Mouse (Mus musculus) kidney, embryonic 14.5 days (tissue): ENCODE measurements at regions not wholly inside any gene's neighbourhood (a gene's known extent, or its start where the extent isn't known, plus 50 kb on each side); places are given as distances from the start of the nearest gene placed in this dataset.

Source experiments
- ATAC-seq: fragments of 200-750 bp; cut with Nextera tagmentation; 2 replicates; pipeline ENCODE4 v1.8.0; 2017; ENCODE audit warnings: moderate number of reproducible peaks, mild to moderate bottlenecking, moderate TSS enrichment, moderate library complexity; ENCODE audit not compliant: low FRiP score, low TSS enrichment
- H3K27ac ChIP-seq: fragments of 300-500 bp; sonication (generic); 2 replicates; pipeline ENCODE4 v1.5.1; 2014; ENCODE audit warnings: low read depth, mild to moderate bottlenecking, low read length, moderate library complexity, mixed read lengths
- H3K27me3 ChIP-seq: fragments of 300-500 bp; sonication (generic); 2 replicates; pipeline ENCODE4 v1.6.1; 2014; ENCODE audit warnings: mild to moderate bottlenecking, low read length; ENCODE audit not compliant: control insufficient read depth, insufficient read depth
- H3K36me3 ChIP-seq: fragments of 300-500 bp; sonication (generic); 2 replicates; pipeline ENCODE4 v1.6.1; 2014; ENCODE audit warnings: low read length, mixed read lengths; ENCODE audit not compliant: control insufficient read depth, insufficient read depth
- H3K4me1 ChIP-seq: fragments of 300-500 bp; sonication (generic); 2 replicates; pipeline ENCODE4 v1.6.1; 2014; ENCODE audit warnings: low read length, mixed read lengths; ENCODE audit not compliant: control insufficient read depth, insufficient read depth
- H3K4me2 ChIP-seq: fragments of 300-500 bp; sonication (generic); replicated peaks from 2 replicates; pipeline ENCODE4 v1.6.1; 2014; ENCODE audit warnings: low read depth, mild to moderate bottlenecking, low read length
- H3K4me3 ChIP-seq: fragments of 300-500 bp; sonication (generic); 2 replicates; pipeline ENCODE4 v1.5.1; 2014; ENCODE audit warnings: mild to moderate bottlenecking, low read length
- H3K9ac ChIP-seq: fragments of 300-500 bp; sonication (generic); 2 replicates; pipeline ENCODE4 v1.6.1; 2014; ENCODE audit warnings: low read depth, mild to moderate bottlenecking, low read length, moderate library complexity
- H3K9me3 ChIP-seq: fragments of 300-500 bp; sonication (generic); 2 replicates; pipeline ENCODE4 v1.6.1; 2016; ENCODE audit warnings: low read length; ENCODE audit not compliant: control insufficient read depth
- WGBS: fragments of 180-500 bp; shearing (Covaris S2); extraction: QIAGEN DNeasy Blood & Tissue Kit; methylation state at CpG from one replicate; pipeline ENCODE4 v1.1.7; 2014; 5-methylcytosine and 5-hydroxymethylcytosine counted together

- Histone ChIP-seq H3K4me1 (0 out of 2 replicates have a peak, but pooled peaks cover 4% of the 10 kb centered on the region), H3K4me2 (no peak overlapping the region), H3K27me3 (no peaks in the 10 kb centered on the region), H3K36me3 (no peaks in the 10 kb centered on the region), H3K4me3 (no peak overlapping the region), H3K27ac (no peak overlapping the region), H3K9me3 (no peaks in the 10 kb centered on the region), H3K9ac (no peak overlapping the region)
- WGBS: 22% methylated on average over 9 of the region's 9 CpGs
- no peak for ATAC-seq
Observed at GRCm38 (mm10) chr15:7459992-7460820, 62.0 kb upstream of the Egflam start.

GRCm38 (mm10) chr15:7462549-7462948, 64.4 kb upstream of the Egflam start:
- Histone ChIP-seq H3K9me3 (no peaks in the 10 kb centered on the region), H3K4me3 (no peak overlapping the region), H3K27ac (no peak overlapping the region; the same call in 1 of the 2 replicates), H3K27me3 (no peaks in the 10 kb centered on the region), H3K9ac (no peak overlapping the region), H3K36me3 (no peaks in the 10 kb centered on the region), H3K4me2 (0 out of 2 replicates have a peak overlapping the region, but pooled peaks have one; percentile 13), H3K4me1 (0 out of 2 replicates have a peak, but pooled peaks cover 4% of the 10 kb centered on the region)
- WGBS: 30% methylated on average over 18 of the region's 18 CpGs
- ATAC-seq: peak; percentile 63

- Histone ChIP-seq H3K4me2 (no peak overlapping the region), H3K9me3 (no peaks in the 10 kb centered on the region), H3K36me3 (no peaks in the 10 kb centered on the region), H3K9ac (no peak overlapping the region; the same call in 1 of the 2 replicates), H3K27ac (peak overlapping the region; percentile 52; the same call in 1 of the 2 replicates), H3K27me3 (no peaks in the 10 kb centered on the region), H3K4me1 (0 out of 2 replicates have a peak, but pooled peaks cover 4% of the 10 kb centered on the region), H3K4me3 (no peak overlapping the region)
- WGBS: 27% methylated on average over 15 of the region's 15 CpGs
- peak; percentile 69 for ATAC-seq
Observed at GRCm38 (mm10) chr15:7463444-7464350, 65.5 kb upstream of the Egflam start.

GRCm38 (mm10) chr15:7480211-7480610, 82.0 kb upstream of the Egflam start:
- Histone ChIP-seq H3K4me3 (no peak overlapping the region), H3K9ac (no peak overlapping the region), H3K4me1 (no peaks in the 10 kb centered on the region), H3K27ac (no peak overlapping the region), H3K4me2 (no peak overlapping the region), H3K9me3 (no peaks in the 10 kb centered on the region), H3K36me3 (no peaks in the 10 kb centered on the region), H3K27me3 (no peaks in the 10 kb centered on the region)
- 0 out of 2 replicates have a peak, but pooled peaks have one; percentile 20 for ATAC-seq
- 22% methylated on average over 11 of the region's 11 CpGs for WGBS

- no peak overlapping the region for H3K27ac ChIP-seq
- H3K4me2 ChIP-seq: no peak overlapping the region
- H3K27me3 ChIP-seq: no peaks in the 10 kb centered on the region
- H3K4me1 ChIP-seq: no peaks in the 10 kb centered on the region
- no peak overlapping the region for H3K9ac ChIP-seq
- 77% methylated on average over 5 of the region's 5 CpGs for WGBS
- H3K4me3 ChIP-seq: no peak overlapping the region
- no peak; the same call in 1 of the 2 replicates for ATAC-seq
- H3K36me3 ChIP-seq: no peaks in the 10 kb centered on the region
- H3K9me3 ChIP-seq: no peaks in the 10 kb centered on the region
Observed at GRCm38 (mm10) chr15:7480792-7481210, 82.6 kb upstream of the Egflam start.

GRCm38 (mm10) chr15:7483686-7484085, 85.5 kb upstream of the Egflam start:
- no peak overlapping the region for H3K4me2 ChIP-seq
- no peak overlapping the region for H3K9ac ChIP-seq
- no peak overlapping the region for H3K27ac ChIP-seq
- WGBS: 83% methylated on average over 5 of the region's 5 CpGs
- H3K4me3 ChIP-seq: no peak overlapping the region
- ATAC-seq: no peak
- no peaks in the 10 kb centered on the region for H3K27me3 ChIP-seq
- H3K4me1 ChIP-seq: no peaks in the 10 kb centered on the region
- H3K36me3 ChIP-seq: no peaks in the 10 kb centered on the region
- no peaks in the 10 kb centered on the region for H3K9me3 ChIP-seq

- no peaks in the 10 kb centered on the region for H3K4me1 ChIP-seq
- no peak overlapping the region for H3K4me3 ChIP-seq
- ATAC-seq: no peak
- H3K4me2 ChIP-seq: no peak overlapping the region
- H3K36me3 ChIP-seq: no peaks in the 10 kb centered on the region
- no peaks in the 10 kb centered on the region for H3K27me3 ChIP-seq
- H3K9ac ChIP-seq: no peak overlapping the region
- 96% methylated on average over 7 of the region's 7 CpGs for WGBS
- H3K9me3 ChIP-seq: no peaks in the 10 kb centered on the region
- no peak overlapping the region for H3K27ac ChIP-seq
Observed at GRCm38 (mm10) chr15:7491091-7491490, 92.9 kb upstream of the Egflam start.

- WGBS: 85% methylated on average over 10 of the region's 10 CpGs
- H3K27ac ChIP-seq: no peak overlapping the region
- H3K4me3 ChIP-seq: no peak overlapping the region
- H3K4me1 ChIP-seq: no peaks in the 10 kb centered on the region
- no peak overlapping the region for H3K9ac ChIP-seq
- H3K27me3 ChIP-seq: no peaks in the 10 kb centered on the region
- H3K36me3 ChIP-seq: no peaks in the 10 kb centered on the region
- no peaks in the 10 kb centered on the region for H3K9me3 ChIP-seq
- H3K4me2 ChIP-seq: no peak overlapping the region
- no peak for ATAC-seq
Observed at GRCm38 (mm10) chr15:7493126-7493669, 95.0 kb upstream of the Egflam start.
